Comparison of ENCODE assay signal across 8 mouse cellular contexts in genomic region chr1:46892752-46893151, GRCm38 (mm10). TPM values are rescaled to one million over a fixed set of nuclear protein-coding genes. Genes with fewer than 3 reads are reported as not detected.
DNase-seq lines count a peak whose midpoint lies in the region; ATAC-seq and TF ChIP-seq lines count a peak whose summit lies in the region.

Gene Slc39a10 (minus strand): TSS chr1:46892852.

- DNase-seq in layer of hippocampus, adult 8-10 months (ENCODE audit: low spot score in 2 of 2) = no peak
- no peak for DNase-seq in layer of hippocampus, adult 9-11 months
- DNase-seq in hindbrain, embryonic 14.5 days (ENCODE audit: low spot score) = no peak
- no peak for DNase-seq in embryo, embryonic 10.5 days (ENCODE audit: low spot score)
- no peak for DNase-seq in gastrocnemius, adult 2 months

- H3K4me2 ChIP-seq in hindbrain, embryonic 14.5 days (replicated peaks) = no peak within 1 kb of the TSS
- no peak within 1 kb of the TSS for H3K4me2 ChIP-seq in midbrain, embryonic 12.5 days (replicated peaks)

- no peaks in the 10 kb centered on the region for H3K9me3 ChIP-seq in hindbrain, embryonic 14.5 days (ENCODE audit: control insufficient read depth, low read length)
- no peaks in the 10 kb centered on the region for H3K9me3 ChIP-seq in midbrain, embryonic 12.5 days

- intact Hi-C loops in gastrocnemius, adult 2 months (cut with DNase I) = no loop called here

- no peaks in the 10 kb centered on the region for H3K27me3 ChIP-seq in hindbrain, embryonic 14.5 days (ENCODE audit: control insufficient read depth, insufficient read depth, low read length)
- no peaks in the 10 kb centered on the region for H3K27me3 ChIP-seq in midbrain, embryonic 12.5 days

- no peak within 1 kb of the TSS for H3K4me3 ChIP-seq in hindbrain, embryonic 14.5 days (replicated peaks; ENCODE audit: low read length)
- no peak within 1 kb of the TSS for H3K4me3 ChIP-seq in midbrain, embryonic 12.5 days
- H3K4me3 ChIP-seq in gastrocnemius, adult 2 months = no peak within 1 kb of the TSS

- H3K27ac ChIP-seq in hindbrain, embryonic 14.5 days = no peak within 1 kb of the TSS
- H3K27ac ChIP-seq in midbrain, embryonic 12.5 days (replicated peaks) = no peak within 1 kb of the TSS
- no peak within 1 kb of the TSS for H3K27ac ChIP-seq in gastrocnemius, adult 2 months

- no peak for TF ChIP-seq CTCF in gastrocnemius, adult 2 months (IDR thresholded peaks at IDR 0.05)

- no peaks in the 10 kb centered on the region for H3K4me1 ChIP-seq in hindbrain, embryonic 14.5 days (replicated peaks; ENCODE audit: control insufficient read depth, insufficient read depth, low read length)
- no peaks in the 10 kb centered on the region for H3K4me1 ChIP-seq in midbrain, embryonic 12.5 days

- 71% methylated on average over 3 of the region's 3 CpGs for WGBS in hindbrain, embryonic 14.5 days
- 63% methylated on average over 3 of the region's 3 CpGs for WGBS in midbrain, embryonic 12.5 days

- no peak for ATAC-seq in common myeloid progenitor, adult 5-6 weeks (replicated peaks; ENCODE audit: low read depth, poor library complexity, severe bottlenecking)
- ATAC-seq in hindbrain, embryonic 14.5 days (ENCODE audit: low FRiP score) = no peak
- no peak for ATAC-seq in midbrain, embryonic 12.5 days (ENCODE audit: low FRiP score, low read depth)
- ATAC-seq in cerebellum, adult (ENCODE audit: insufficient number of reproducible peaks, low FRiP score, low TSS enrichment) = no peak

- no peak within 1 kb of the TSS for H3K9ac ChIP-seq in hindbrain, embryonic 14.5 days
- H3K9ac ChIP-seq in midbrain, embryonic 12.5 days (replicated peaks) = no peak within 1 kb of the TSS

- no peaks in the 10 kb centered on the region for H3K36me3 ChIP-seq in hindbrain, embryonic 14.5 days (replicated peaks; ENCODE audit: control insufficient read depth, insufficient read depth)
- no peaks in the 10 kb centered on the region for H3K36me3 ChIP-seq in midbrain, embryonic 12.5 days

RNA-seq across cellular contexts. Expression of gene Slc39a10, which starts in this region (rescaled TPM):
- 100 to 1,000 TPM in 2 of 4 experiments, 10 to 100 TPM in 2; 83.4 to 108 (median 97.0) TPM for total RNA-seq in layer of hippocampus, adult 8-10 months (2022)
- total RNA-seq in common myeloid progenitor, adult 5-6 weeks (2017) = 31.7 and 36.0 TPM in 2 replicates
- polyA plus RNA-seq in hindbrain, embryonic 14.5 days (2014; fragmentation: Nextera tagmentation; extraction: Ambion mirVana) = 76.2 and 89.3 TPM in 2 replicates
- 77.3 and 82.4 TPM in 2 replicates for polyA plus RNA-seq in midbrain, embryonic 12.5 days (2016; fragmentation: Nextera tagmentation; extraction: Ambion mirVana)
- 1 to 10 TPM; 5.2 to 7.4 TPM for total RNA-seq in gastrocnemius, adult 2 months (2021)
